Mouse (Mus musculus) cerebellum, adult 9-11 months (tissue): ENCODE results near the gene Pld3.

ENCODE experiments used
- DNase-seq: peaks from one replicate; pipeline ENCODE4 v3.0.0; 2022

Gene Pld3

GRCm38 (mm10) chr7:27560978-27561377 is 8.0 kb upstream of the Pld3 start:
- DNase-seq: no peak

DNA sequence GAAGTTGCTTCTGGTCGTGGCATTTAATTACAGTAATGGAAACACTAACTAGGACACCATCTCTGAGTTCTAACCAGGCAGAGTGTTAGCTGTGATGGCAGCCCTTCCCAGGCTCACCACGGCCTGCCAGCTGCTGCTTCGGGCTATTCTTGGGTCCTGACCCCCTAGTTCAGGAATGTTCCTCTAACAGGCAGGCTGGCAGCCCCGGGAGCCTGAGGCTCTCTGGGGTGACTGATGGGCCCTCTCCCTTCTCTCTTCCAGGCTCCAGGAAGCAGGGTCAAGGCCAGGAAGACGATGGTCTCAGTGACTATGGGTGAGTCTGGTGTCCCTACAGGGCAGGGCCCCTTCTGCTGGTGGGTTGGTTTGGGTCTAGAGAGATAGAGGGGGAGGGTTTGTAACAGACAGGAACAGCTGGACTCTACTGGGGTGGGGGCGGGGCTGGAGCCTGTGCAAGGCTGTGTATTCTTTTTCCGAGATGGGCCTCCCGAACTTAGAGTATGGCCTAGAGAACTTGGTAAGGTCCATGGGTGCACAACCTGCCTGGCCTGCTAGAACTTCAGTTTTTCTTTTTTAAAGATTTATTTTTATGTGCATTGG is 7.4 kb upstream of the Pld3 start:
- no peak for DNase-seq

- DNase-seq: no peak
Measured at GRCm38 (mm10) chr7:27552070-27552469, 948 bp downstream of the Pld3 start.

DNA sequence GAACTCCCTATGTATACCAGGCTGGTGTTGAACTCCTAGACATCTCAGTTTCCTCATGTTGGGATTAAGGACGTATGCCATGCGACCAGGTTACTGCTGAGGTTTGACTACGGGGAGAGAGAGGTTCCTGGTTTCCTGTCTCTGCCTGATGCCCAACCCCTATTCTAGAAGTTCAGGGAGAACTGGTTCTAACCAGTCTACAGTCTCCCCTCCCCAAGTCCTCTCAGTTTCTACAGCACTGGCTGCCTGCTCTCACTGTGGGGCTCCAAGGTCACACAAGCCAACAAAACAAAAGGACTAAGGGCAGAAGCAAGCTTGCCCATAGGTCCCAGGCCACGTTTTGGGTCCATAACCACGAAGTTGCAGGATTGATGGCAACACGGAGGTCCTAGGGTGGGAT is 3.4 kb downstream of the Pld3 start:
- no peak for DNase-seq

GRCm38 (mm10) chr7:27544675-27545370 is 8.2 kb downstream of the Pld3 start:
- no peak for DNase-seq

DNA sequence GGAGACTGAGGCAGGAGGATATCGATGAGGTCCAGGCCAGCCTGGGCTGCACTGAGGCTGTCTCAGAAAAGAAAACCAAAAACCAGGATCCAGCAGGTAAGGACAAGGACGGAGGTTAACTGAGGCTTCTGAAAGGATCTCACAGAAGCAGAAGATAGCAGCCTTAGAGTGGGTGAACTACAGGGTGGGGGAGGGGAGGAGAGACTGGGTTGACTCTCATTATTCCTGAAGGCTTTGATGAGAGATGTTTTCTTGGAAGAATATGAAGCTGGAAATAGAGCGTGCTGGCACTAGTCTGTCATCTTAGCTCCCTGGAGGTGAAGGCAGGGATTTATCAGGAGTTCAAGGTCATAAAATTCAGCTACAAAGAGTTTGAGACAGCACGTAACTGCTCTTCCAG is 9.2 kb downstream of the Pld3 start:
- DNase-seq: no peak

DNA sequence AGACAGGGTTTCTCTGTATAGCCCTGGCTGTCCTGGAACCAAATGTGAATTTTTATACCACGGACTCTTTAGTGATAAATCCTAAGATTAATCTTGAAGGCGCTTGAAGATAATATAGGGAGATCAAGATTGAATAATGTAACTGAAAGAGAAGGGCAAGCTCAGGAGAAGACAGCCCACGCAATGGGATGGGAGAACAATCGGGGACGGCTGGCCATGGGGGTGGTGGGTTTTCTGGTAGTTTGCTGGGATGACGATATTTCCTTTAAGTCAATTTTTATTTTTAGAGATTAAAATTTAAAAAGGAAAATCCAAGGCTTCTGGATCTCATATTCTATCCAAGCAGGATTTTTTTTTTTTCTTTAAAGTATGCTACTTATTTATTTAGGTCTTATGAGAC is 10.0 kb downstream of the Pld3 start:
- no peak for DNase-seq

- DNase-seq: peak; percentile 90
Measured at GRCm38 (mm10) chr7:27542392-27543033, 10.5 kb downstream of the Pld3 start.

GRCm38 (mm10) chr7:27541922-27542321 is 11.1 kb downstream of the Pld3 start:
- DNase-seq: no peak

- DNase-seq: peak; percentile 51
Measured at GRCm38 (mm10) chr7:27541431-27541830, 11.6 kb downstream of the Pld3 start.

DNA sequence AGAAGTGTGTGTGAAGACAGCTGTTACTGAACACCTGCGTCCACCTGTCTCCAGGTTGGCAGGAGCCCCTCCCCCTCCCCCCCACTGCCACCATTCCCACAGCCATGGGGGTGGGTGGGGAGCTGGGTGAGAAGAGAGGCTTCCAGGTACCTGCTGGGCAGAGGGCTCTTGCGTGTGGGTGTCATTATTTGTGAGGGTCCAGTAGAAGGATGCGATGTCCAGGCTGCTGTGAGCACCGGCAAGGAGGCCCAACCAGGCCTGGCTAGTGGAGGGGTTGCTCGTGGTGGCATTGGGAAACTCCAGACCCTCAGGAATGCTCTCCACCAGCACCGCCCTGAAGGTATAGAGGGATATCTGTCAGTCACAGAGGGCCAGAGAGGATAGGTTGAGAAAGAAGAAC is 12.1 kb downstream of the Pld3 start:
- no peak for DNase-seq

GRCm38 (mm10) chr7:27540521-27540920 is 12.5 kb downstream of the Pld3 start:
- DNase-seq: no peak

- no peak for DNase-seq
Measured at GRCm38 (mm10) chr7:27538797-27539196, 14.2 kb downstream of the Pld3 start.

- DNase-seq: no peak
Measured at GRCm38 (mm10) chr7:27537998-27538397, 15.0 kb downstream of the Pld3 start.

- DNase-seq: no peak
Measured at GRCm38 (mm10) chr7:27536618-27537017, 16.4 kb downstream of the Pld3 start.

- no peak for DNase-seq
Measured at GRCm38 (mm10) chr7:27535386-27535785, 17.6 kb downstream of the Pld3 start.

DNA sequence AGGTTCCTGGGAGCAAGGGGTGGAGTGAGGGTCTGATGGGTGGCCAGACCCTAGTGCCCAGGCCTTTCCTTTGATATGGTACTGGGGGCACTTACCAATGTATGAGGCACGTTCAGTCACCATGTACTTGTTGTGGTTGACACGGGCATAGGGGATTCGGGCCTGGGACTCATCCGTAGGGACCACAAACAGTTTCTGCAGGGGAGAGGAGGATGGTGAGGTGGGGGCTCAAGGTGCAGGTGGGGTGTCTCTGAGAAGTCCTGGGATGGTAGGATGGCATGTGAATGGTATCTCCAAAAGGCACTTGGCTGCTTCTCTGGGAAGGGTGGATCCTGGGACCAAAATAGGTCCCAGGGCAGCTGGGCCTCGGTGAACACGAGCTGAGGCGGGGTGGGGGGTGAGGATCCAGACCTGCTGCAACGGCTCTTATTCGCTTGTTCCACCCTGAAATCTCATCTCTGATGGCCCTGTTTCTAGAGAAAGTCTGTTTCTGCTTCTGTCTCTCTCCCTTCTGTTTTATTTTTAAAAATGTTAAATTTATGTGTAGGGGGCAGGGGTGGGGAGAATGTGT is 20.5 kb downstream of the Pld3 start:
- DNase-seq: no peak

GRCm38 (mm10) chr7:27531707-27532106 is 21.3 kb downstream of the Pld3 start:
- no peak for DNase-seq

GRCm38 (mm10) chr7:27530937-27531336 is 22.1 kb downstream of the Pld3 start:
- DNase-seq: no peak

- no peak for DNase-seq
Measured at GRCm38 (mm10) chr7:27529070-27529469, 23.9 kb downstream of the Pld3 start.

GRCm38 (mm10) chr7:27526039-27526827 is 26.8 kb downstream of the Pld3 start:
- DNase-seq: peak; percentile 75

DNA sequence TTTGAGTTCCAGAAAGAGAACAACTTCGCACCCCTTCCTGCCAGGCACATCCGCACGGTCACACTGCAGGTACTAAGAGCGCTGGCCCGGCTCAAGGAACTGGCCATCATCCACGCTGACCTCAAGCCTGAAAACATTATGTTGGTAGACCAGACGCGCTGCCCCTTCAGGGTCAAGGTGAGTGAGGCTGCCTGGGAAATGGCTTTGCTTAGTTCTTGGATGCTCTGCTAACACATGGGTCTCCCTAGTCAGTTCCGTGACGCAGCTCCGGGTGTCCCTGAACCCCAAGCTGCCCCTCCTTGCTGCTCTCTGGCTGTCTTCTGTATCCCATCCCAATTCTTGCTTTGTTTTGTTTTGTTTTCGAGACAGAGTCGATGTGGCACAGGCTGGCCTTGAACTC is 29.2 kb downstream of the Pld3 start:
- no peak for DNase-seq

DNA sequence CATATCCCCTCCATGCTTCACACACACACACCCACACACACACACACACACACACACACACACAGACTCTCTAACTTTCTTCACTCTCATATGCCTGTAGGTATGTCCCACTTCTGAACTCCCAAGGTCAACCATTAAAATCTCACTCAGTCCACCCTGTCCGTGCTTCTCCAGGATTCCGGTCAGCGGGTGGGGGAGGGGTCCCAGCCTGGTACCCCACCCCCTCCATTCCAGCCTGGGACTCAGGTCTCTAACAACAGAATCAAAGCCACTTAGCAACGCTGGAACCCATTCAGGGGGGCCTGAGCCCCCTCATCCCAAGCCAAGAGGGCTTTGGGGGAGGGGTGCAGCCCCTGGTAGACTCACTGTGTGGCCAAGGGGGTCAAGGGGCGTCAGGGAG is 30.1 kb downstream of the Pld3 start, which contains the start of gene Hipk4:
Hipk4 (plus strand) TSS at position 301 of the 400 bp plus-strand sequence.
- DNase-seq: no peak
